Mouse (Mus musculus): ENCODE data around the gene Slc31a1. TPM values are rescaled to one million over a fixed set of nuclear protein-coding genes. Genes with fewer than 3 reads are reported as not detected.
A peak's percentile ranks its signal among the peaks of the same experiment; 100 is the strongest.

The Slc31a1 gene
- polyA plus RNA-seq, 1 experiment, result 29.3 TPM

DNA sequence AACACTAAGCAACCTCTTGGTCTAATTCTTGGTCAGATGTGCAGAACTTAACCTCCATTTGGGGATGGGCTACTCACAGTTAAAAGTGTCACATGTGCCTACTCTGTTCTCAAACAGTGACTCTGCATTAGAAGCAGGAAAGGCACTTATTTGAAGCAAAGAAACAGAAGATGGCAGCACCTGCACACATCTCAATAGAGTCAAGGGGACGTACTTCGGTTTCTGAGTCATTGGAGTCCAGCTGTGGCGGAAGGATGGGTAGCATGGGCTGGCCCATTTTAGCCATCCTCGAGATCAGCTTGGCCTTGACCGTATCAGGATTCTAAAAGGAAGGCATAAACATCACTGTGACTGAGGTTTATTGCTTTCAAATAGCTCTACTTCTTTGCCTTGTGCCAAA, 28.6 kb upstream of the Slc31a1 start:
- no peak for TF ChIP-seq CTCF (IDR thresholded peaks at IDR 0.05; ENCODE audit: insufficient read depth, low read length)
- no peak for TF ChIP-seq POLR2A (IDR thresholded peaks at IDR 0.05; ENCODE audit: borderline replicate concordance, extremely low read depth, low read depth, low read length)
- WGBS, result 50% methylated on average over 5 of the region's 5 CpGs
- Histone ChIP-seq H3K4me1 (ENCODE audit: control insufficient read depth, insufficient read depth, low read length) (no peaks in the 10 kb centered on the region), H3K4me3 (replicated peaks; ENCODE audit: extremely low read depth, low read depth, low read length) (no peak overlapping the region)
- no peak for DNase-seq

DNA sequence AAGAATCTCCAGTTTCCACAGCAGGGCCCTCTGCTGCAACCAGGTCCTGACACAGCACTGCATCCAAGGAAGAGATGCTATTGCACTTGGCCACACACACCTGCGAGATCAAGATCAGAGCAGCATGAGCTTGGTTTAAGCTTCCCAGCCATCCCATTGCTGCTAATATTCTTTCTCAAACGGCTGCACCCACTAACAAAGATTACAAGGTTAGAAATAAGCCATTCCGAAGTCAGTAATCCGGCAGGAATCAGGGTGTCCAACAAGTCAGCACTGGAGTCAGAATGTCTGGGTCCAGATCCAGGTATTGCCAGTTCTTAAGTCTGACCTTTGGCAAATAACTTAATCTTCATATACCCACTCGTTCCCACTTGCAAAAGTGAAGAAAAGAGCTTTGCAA, 22.0 kb upstream of the Slc31a1 start:
- TF ChIP-seq CTCF (IDR thresholded peaks at IDR 0.05; ENCODE audit: insufficient read depth, low read length) (no peak), POLR2A (IDR thresholded peaks at IDR 0.05; ENCODE audit: borderline replicate concordance, extremely low read depth, low read depth, low read length) (no peak)
- Histone ChIP-seq H3K4me1 (ENCODE audit: control insufficient read depth, insufficient read depth, low read length) (no peaks in the 10 kb centered on the region), H3K4me3 (replicated peaks; ENCODE audit: extremely low read depth, low read depth, low read length) (no peak overlapping the region)
- WGBS, result 87% methylated on average over 5 of the region's 5 CpGs
- DNase-seq, result no peak

- WGBS, result 97% methylated on average over 1 of the region's 1 CpGs
- no peak overlapping the region for H3K4me3 ChIP-seq (replicated peaks; ENCODE audit: extremely low read depth, low read depth, low read length)
- H3K4me1 ChIP-seq (ENCODE audit: control insufficient read depth, insufficient read depth, low read length), result peaks cover 21% of the 10 kb centered on the region
- DNase-seq, result no peak
- TF ChIP-seq POLR2A (IDR thresholded peaks at IDR 0.05; ENCODE audit: borderline replicate concordance, extremely low read depth, low read depth, low read length) (no peak), CTCF (IDR thresholded peaks at IDR 0.05; ENCODE audit: insufficient read depth, low read length) (0 out of 2 replicates have a peak, but pooled peaks have one; percentile 1)
Observed at GRCm38 (mm10) chr4:62344000-62344399, 16.5 kb upstream of the Slc31a1 start.

DNA sequence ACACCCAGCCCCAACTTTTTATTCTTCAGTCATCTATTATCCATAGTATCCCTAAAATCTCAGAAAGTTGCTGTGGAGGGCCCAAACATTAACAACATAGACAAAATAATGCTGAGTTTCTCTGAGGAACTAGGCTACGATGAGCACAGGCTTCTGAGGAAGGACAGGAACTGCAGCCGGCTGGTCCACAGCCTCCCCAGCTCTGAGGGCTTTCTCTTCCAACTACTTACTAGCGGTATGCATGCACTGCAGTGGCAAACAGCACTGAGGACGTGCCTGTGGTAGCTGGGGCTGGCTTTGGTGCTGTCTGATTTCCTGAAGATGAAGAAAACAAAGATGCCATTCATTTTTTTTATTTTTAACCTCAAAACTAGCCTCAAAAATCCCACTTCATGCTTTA, 14.7 kb upstream of the Slc31a1 start:
- TF ChIP-seq POLR2A (IDR thresholded peaks at IDR 0.05; ENCODE audit: borderline replicate concordance, extremely low read depth, low read depth, low read length) (no peak), CTCF (IDR thresholded peaks at IDR 0.05; ENCODE audit: insufficient read depth, low read length) (no peak)
- WGBS, result 53% methylated on average over 4 of the region's 4 CpGs
- peaks cover 26% of the 10 kb centered on the region for H3K4me1 ChIP-seq (ENCODE audit: control insufficient read depth, insufficient read depth, low read length)
- no peak for DNase-seq
- no peak overlapping the region for H3K4me3 ChIP-seq (replicated peaks; ENCODE audit: extremely low read depth, low read depth, low read length)

DNA sequence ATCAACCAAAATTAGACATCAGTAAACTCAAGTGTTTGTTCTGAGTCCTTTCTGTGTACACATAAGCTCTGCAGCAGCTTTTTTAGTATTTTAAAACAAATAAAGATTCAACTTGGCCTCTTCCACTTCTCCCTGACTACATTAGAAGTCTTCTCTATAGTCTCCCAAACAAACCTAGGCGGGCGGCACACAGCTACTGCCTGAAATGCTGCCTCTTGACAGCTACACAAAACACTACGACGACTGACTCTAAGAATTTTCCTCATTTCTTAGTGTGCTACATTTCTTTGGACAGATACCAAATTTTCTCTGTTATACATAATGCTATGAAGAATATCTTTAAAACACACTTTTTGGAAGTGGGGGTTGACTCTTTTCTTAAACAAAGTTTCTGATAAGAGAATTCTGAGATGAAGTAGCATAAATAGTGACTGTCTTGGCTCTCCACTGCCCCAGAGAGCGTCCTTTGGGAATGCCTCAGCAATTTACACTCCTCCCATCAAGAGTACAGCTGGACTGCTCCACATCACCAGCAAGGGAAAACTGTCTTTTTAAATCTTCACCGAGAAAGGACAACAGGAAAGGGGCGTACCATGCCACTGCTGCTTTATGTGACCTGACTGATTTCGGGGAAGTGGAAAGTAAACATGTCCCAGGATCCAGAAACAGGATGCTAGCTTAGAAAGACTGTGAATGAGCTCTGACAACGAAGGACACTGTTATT, 12.8 kb upstream of the Slc31a1 start:
- no peak for DNase-seq
- Histone ChIP-seq H3K4me3 (replicated peaks; ENCODE audit: extremely low read depth, low read depth, low read length) (no peak overlapping the region), H3K4me1 (ENCODE audit: control insufficient read depth, insufficient read depth, low read length) (peaks cover 29% of the 10 kb centered on the region)
- WGBS, result 18% methylated on average over 9 of the region's 9 CpGs
- TF ChIP-seq POLR2A (IDR thresholded peaks at IDR 0.05; ENCODE audit: borderline replicate concordance, extremely low read depth, low read depth, low read length), result no peak
- TF ChIP-seq CTCF (IDR thresholded peaks at IDR 0.05; ENCODE audit: insufficient read depth, low read length), result no peak

GRCm38 (mm10) chr4:62348329-62348705, 12.2 kb upstream of the Slc31a1 start:
- DNase-seq, result no peak
- peaks cover 32% of the 10 kb centered on the region for H3K4me1 ChIP-seq (ENCODE audit: control insufficient read depth, insufficient read depth, low read length)
- H3K4me3 ChIP-seq (replicated peaks; ENCODE audit: extremely low read depth, low read depth, low read length), result no peak overlapping the region
- WGBS, result 9% methylated on average over 2 of the region's 2 CpGs
- TF ChIP-seq POLR2A (IDR thresholded peaks at IDR 0.05; ENCODE audit: borderline replicate concordance, extremely low read depth, low read depth, low read length) (no peak), CTCF (IDR thresholded peaks at IDR 0.05; ENCODE audit: insufficient read depth, low read length) (no peak)

GRCm38 (mm10) chr4:62349371-62349770, 11.2 kb upstream of the Slc31a1 start:
- TF ChIP-seq POLR2A (IDR thresholded peaks at IDR 0.05; ENCODE audit: borderline replicate concordance, extremely low read depth, low read depth, low read length) (no peak), CTCF (IDR thresholded peaks at IDR 0.05; ENCODE audit: insufficient read depth, low read length) (no peak)
- H3K4me1 ChIP-seq (ENCODE audit: control insufficient read depth, insufficient read depth, low read length), result peaks cover 32% of the 10 kb centered on the region
- no peak for DNase-seq
- 53% methylated on average over 2 of the region's 2 CpGs for WGBS
- H3K4me3 ChIP-seq (replicated peaks; ENCODE audit: extremely low read depth, low read depth, low read length), result no peak overlapping the region

GRCm38 (mm10) chr4:62357631-62358148, 2.8 kb upstream of the Slc31a1 start:
- WGBS, result 46% methylated on average over 1 of the region's 1 CpGs
- DNase-seq, result no peak
- TF ChIP-seq POLR2A (IDR thresholded peaks at IDR 0.05; ENCODE audit: borderline replicate concordance, extremely low read depth, low read depth, low read length) (no peak), CTCF (IDR thresholded peaks at IDR 0.05; ENCODE audit: insufficient read depth, low read length) (no peak)
- H3K4me3 ChIP-seq (replicated peaks; ENCODE audit: extremely low read depth, low read depth, low read length), result no peak overlapping the region
- peaks cover 11% of the 10 kb centered on the region for H3K4me1 ChIP-seq (ENCODE audit: control insufficient read depth, insufficient read depth, low read length)

- TF ChIP-seq CTCF (IDR thresholded peaks at IDR 0.05; ENCODE audit: insufficient read depth, low read length) (no peak), POLR2A (IDR thresholded peaks at IDR 0.05; ENCODE audit: borderline replicate concordance, extremely low read depth, low read depth, low read length) (no peak)
- no peak for DNase-seq
- WGBS, result 32% methylated on average over 7 of the region's 7 CpGs
- H3K4me3 ChIP-seq (replicated peaks; ENCODE audit: extremely low read depth, low read depth, low read length), result peak overlapping the region; percentile 91
- H3K4me1 ChIP-seq (ENCODE audit: control insufficient read depth, insufficient read depth, low read length), result peaks cover 7% of the 10 kb centered on the region
Observed at GRCm38 (mm10) chr4:62359256-62359775, 1.2 kb upstream of the Slc31a1 start.

Data from lung, adult 2 months (tissue).